Mouse (Mus musculus) C2C12 (cell line): ENCODE results near the gene Rbpjl. TPM values are rescaled to one million over a fixed set of nuclear protein-coding genes. Genes with fewer than 3 reads are reported as not detected.

Experiments
- H3K27me3 ChIP-seq: one replicate; pipeline ENCODE4 v1.6.1; 2011; ENCODE audit not compliant: control insufficient read depth, insufficient read depth, insufficient read length
- H3K36me3 ChIP-seq: one replicate; pipeline ENCODE4 v1.6.1; 2011; ENCODE audit not compliant: control insufficient read depth, insufficient read depth
- H3K4me3 ChIP-seq: one replicate; pipeline ENCODE4 v1.5.1; 2011; ENCODE audit warnings: mild to moderate bottlenecking, control low read depth; ENCODE audit not compliant: poor library complexity, insufficient read depth, severe bottlenecking
- H3K79me2 ChIP-seq: one replicate; pipeline ENCODE4 v1.6.1; 2011; ENCODE audit not compliant: control insufficient read depth, insufficient read depth
- H3K79me3 ChIP-seq: one replicate; pipeline ENCODE4 v1.6.1; 2011; ENCODE audit warnings: low read depth, control low read depth
- H3ac ChIP-seq: one replicate; pipeline ENCODE3; 2011; ENCODE audit warnings: low read depth; ENCODE audit not compliant: control insufficient read depth, insufficient read length
- CEBPB ChIP-seq: IDR thresholded peaks from one replicate; pipeline ENCODE4 v1.6.1; 2011; ENCODE audit warnings: low read depth, mild to moderate bottlenecking, control low read depth, moderate library complexity
- CTCF ChIP-seq: IDR thresholded peaks from one replicate; pipeline ENCODE4 v1.5.1; 2011; ENCODE audit not compliant: control insufficient read depth, insufficient read depth, insufficient read length
- FOSL1 ChIP-seq: IDR thresholded peaks from one replicate; pipeline ENCODE4 v1.8.0; 2011; ENCODE audit warnings: mild to moderate bottlenecking, low read length; ENCODE audit not compliant: poor library complexity, insufficient read depth, severe bottlenecking
- MAX ChIP-seq: IDR thresholded peaks from one replicate; pipeline ENCODE4 v1.6.1; 2011; ENCODE audit warnings: mild to moderate bottlenecking, control low read depth
- MYOD1 ChIP-seq: IDR thresholded peaks from one replicate; pipeline ENCODE4 v1.6.1; 2011; ENCODE audit warnings: low read depth; ENCODE audit not compliant: control insufficient read depth, insufficient read length
- MYOG ChIP-seq: IDR thresholded peaks from one replicate; pipeline ENCODE4 v1.6.1; 2011; ENCODE audit not compliant: control insufficient read depth, insufficient read length; ENCODE audit errors: extremely low read depth
- USF1 ChIP-seq: IDR thresholded peaks from one replicate; pipeline ENCODE4 v1.6.1; 2011; ENCODE audit warnings: low read depth, mild to moderate bottlenecking, control low read depth, moderate library complexity
- polyA plus RNA-seq: library from polyadenylated mRNA; unstranded; fragments of >200 nt; fragmentation: generic; extraction: Trizol; gene quantifications from one replicate; pipeline ENCODE4 v1.2.1, GENCODE M21; 2012; ENCODE audit warnings: missing spikeins

Rbpjl gene
- polyA plus RNA-seq, 1 experiment = 0.01 TPM

DNA sequence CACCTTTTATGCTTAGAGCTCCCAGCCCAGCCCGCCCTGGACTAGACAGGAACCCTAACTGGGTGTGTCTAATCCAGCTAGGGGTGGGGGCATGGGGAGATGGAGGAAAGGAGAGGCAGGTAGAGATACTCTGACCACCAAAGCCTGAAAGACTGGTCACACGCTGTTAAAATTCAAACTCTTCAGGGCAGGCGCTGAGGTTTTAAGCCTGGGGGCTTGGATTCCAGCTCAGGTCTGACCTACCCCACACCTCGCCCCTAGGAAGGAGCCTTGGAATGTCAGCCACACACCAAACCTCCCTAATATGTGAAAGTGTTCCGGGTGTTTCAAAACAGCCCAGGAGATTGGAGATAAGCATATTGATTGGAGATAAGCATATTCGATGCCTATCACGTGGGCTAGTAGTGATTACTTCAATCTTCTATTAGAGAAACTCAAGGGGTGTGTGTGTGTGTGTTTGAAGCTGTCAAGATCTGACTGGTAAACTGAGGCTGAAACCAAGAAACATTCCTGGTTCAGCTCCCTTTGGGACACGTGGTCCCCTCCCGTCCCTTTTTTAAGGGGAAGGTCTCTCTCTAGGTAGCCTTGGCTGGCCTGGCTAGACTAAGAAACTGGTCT, 30.4 kb downstream of the Rbpjl start:
- Histone ChIP-seq H3K36me3 (peaks cover 40% of the 10 kb centered on the region), H3K27me3 (no peaks in the 10 kb centered on the region), H3K79me2 (peaks cover 94% of the 10 kb centered on the region), H3K4me3 (no peak overlapping the region), H3ac (peak overlapping the region; percentile 12), H3K79me3 (peaks cover 70% of the 10 kb centered on the region)
- TF ChIP-seq USF1 (peak; percentile 29), MYOG (no peak)

DNA sequence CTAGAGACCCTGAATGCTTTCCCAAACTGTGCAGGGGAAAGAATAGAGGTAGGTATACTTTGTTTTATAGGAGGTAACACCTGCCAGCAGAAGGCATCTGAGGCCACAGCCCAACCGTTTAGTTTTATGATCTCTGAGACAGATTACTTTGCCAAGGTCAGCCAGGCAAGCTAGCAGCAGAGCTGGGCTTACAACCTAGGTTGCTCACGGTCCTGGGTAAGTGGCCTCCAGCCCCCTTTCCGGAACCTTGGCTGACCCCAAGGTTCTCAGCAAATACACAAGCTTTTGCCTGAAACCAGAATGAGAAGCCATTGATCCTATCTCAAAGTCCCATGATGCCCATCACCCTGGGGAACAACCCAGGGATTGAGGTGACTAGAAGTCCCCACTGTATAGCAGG, 31.7 kb downstream of the Rbpjl start:
- H3K79me2 ChIP-seq = peaks cover 94% of the 10 kb centered on the region
- no peak overlapping the region for H3ac ChIP-seq
- peaks cover 27% of the 10 kb centered on the region for H3K36me3 ChIP-seq
- peaks cover 75% of the 10 kb centered on the region for H3K79me3 ChIP-seq
- H3K27me3 ChIP-seq = no peaks in the 10 kb centered on the region
- no peak overlapping the region for H3K4me3 ChIP-seq
- TF ChIP-seq MYOD1 (no peak), CTCF (no peak), FOSL1 (no peak), MYOG (no peak), CEBPB (no peak), MAX (no peak), USF1 (no peak)

DNA sequence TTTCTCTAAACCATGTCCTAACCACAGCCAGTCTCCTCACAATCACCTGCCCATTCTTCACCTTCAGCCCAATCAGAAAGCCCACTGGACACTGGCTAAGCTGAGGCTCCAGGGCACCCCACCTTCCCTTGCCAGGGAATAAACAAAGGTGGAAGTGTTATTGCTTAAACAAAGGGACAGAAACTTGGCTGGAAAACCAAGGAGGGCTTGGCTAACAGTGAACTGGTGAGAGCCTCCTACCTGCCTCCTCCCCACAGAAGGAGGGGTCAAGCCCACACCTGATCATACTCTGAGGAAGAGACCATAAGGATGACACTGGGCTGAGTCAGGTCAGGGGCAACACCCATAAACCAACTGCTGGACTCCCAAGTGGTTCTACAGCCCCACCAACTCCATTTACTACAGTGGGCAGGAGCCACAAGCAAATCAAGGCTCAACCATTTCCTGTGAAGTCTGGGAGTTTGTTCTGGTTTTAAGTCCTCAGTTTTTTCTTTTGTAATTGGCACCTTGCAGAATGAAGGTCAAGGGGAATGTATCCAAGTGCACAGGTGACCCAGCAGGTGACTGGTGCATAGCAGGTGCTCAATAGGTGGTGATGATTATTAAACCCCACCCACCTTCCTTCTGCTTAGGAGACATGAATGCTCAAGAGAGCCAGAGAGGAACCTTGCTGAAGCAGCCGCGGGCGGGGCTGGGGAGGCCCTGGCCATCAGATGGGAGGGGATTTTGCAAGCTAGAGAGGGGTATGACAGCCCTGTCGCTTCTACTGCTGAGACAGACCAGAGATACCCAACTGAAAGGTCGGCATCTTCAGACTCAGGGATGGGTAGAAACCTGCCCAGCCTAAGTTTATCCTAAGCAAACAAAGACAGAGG, 32.5 kb downstream of the Rbpjl start:
- TF ChIP-seq CTCF (no peak), MYOD1 (no peak), CEBPB (no peak), FOSL1 (no peak), USF1 (no peak), MYOG (no peak), MAX (no peak)
- H3K79me2 ChIP-seq = peaks cover 94% of the 10 kb centered on the region
- H3K4me3 ChIP-seq = no peak overlapping the region
- peaks cover 78% of the 10 kb centered on the region for H3K79me3 ChIP-seq
- H3K27me3 ChIP-seq = no peaks in the 10 kb centered on the region
- peaks cover 21% of the 10 kb centered on the region for H3K36me3 ChIP-seq
- H3ac ChIP-seq = no peak overlapping the region

DNA sequence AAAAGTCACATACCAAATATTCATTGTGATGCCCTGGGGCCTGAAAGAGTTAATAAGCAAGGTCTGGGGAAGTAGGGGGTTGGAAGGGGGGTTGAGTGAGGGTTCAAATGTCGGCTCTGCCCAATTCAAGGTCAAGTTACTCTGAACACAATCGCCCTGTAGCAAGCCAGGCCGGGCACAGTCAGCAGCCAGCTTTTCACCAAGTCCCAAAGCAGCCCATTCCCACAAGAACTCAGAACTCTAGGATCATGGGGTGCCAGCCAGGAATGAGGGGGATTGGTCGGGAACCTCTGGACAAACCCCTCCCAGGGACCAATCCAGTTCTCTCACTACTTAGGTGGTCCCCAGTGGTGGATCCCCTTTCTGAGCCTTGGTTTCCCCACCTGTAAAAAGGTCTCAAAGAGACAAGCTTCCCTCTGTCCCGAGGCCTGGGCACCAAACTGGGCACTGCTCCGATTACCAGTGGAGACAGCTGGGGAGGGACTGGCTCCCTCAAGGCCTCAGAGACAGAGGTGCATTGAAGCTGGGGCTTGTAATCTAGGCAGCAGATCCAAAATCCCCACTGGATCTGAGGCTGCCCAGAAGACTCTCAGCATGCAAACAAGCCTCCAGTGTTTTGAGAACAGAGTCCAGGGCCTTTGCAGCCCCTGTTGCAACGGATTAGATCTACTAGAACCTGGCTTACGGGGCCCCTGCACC, 33.4 kb downstream of the Rbpjl start:
- Histone ChIP-seq H3K36me3 (peaks cover 15% of the 10 kb centered on the region), H3K4me3 (no peak overlapping the region), H3K79me3 (peaks cover 77% of the 10 kb centered on the region), H3ac (no peak overlapping the region), H3K79me2 (peaks cover 94% of the 10 kb centered on the region), H3K27me3 (no peaks in the 10 kb centered on the region)
- TF ChIP-seq USF1 (no peak), MYOG (no peak)

DNA sequence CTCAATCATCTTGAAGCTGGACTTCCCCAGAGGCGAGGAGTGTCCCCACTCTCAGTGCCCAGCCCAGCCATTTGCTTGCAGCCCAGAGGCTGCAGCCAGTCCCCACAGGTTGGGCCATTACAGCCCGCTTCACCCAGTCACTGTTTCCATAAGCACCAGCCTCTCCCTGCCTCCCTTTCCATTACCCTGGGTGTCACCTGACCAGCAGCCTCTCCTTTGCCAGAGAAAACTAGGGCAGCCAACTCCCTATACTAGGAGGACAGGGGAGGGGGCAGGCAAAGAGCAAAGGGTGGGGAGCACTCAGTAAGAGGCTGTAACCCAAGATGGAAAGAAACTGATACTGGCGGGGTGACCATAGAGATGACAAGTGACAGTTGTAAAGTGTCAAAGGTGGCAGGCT, 34.0 kb downstream of the Rbpjl start:
- no peak for TF ChIP-seq FOSL1
- peak; percentile 24 for TF ChIP-seq USF1
- H3K36me3 ChIP-seq = peaks cover 15% of the 10 kb centered on the region
- no peak overlapping the region for H3K4me3 ChIP-seq
- no peaks in the 10 kb centered on the region for H3K27me3 ChIP-seq
- peaks cover 82% of the 10 kb centered on the region for H3K79me3 ChIP-seq
- peaks cover 94% of the 10 kb centered on the region for H3K79me2 ChIP-seq
- H3ac ChIP-seq = no peak overlapping the region

DNA sequence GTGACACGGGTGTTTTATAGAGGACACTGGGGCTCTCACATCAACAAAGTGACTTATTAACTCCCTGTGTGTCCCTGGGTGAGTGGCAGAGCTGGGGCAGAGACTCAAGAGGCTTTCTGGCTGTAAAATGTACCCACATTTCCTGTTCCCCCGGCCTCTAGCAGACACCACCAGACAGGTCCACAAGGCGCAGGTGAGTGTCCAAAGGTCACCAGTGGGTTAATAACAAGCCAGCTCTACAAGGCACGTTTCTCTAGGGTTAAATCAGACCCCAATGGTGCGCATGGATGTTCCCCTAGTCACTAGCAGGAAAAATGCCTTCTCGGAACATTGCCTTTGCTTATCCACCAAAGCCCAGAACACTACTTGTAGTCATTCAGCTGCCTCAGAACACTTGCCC, 34.8 kb downstream of the Rbpjl start:
- no peaks in the 10 kb centered on the region for H3K27me3 ChIP-seq
- H3K36me3 ChIP-seq = peaks cover 15% of the 10 kb centered on the region
- no peak overlapping the region for H3K4me3 ChIP-seq
- peaks cover 90% of the 10 kb centered on the region for H3K79me3 ChIP-seq
- no peak overlapping the region for H3ac ChIP-seq
- TF ChIP-seq MYOD1 (no peak), CTCF (no peak), USF1 (no peak), MYOG (no peak), FOSL1 (no peak), MAX (no peak), CEBPB (no peak)
- peaks cover 96% of the 10 kb centered on the region for H3K79me2 ChIP-seq
